Mouse (Mus musculus): Measurements from ENCODE around the gene Dph5.
"Not testable (repeated sequence)": the region's sequence is repeated elsewhere in the genome, so short reads cannot be mapped to it uniquely, and the experiment has no call there.

The Dph5 gene

DNA sequence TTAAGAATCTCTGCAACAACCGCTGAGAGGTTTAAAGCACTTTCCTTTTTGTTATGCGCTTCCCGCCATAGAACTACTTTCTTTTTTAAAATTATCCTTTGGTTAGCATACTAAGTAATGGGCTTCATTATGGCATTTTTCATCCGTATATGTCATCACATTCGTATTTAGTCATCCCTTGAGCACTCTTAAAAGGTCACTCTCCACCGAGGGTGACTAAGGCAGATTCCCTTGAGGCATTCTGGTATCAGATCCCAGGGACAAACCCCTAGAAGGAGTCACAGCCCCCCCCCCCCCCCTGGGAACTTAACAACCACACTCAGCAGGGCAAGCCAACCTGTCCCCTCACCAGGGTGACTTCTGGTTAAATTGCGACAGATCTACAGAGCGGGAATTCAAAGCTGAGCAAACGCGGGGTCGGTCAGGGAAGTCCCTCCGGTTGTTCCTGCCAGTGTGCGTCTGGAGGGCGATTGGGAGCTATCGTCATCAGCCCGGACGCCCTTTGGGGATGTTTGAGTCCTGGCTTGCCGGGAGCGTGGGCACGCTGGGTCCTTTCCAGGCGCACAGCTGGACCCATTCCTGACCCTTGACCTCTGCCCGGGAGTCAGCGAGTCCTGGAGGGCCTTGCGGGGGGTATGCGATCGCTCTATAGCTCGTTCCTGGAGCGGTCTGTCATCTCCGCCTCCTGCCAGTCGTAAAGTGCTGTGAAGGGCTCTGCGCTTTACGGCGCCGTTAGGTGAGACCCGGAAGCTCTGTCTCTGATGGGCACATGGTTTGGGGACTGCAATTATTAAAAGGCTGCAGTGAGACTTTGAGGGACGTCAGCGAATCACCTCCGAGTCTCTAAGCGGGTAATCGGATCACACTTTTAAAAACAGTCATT is at the start of gene Dph5:
TSS of gene Dph5 (plus strand) at position 411 of the 883 bp plus-strand sequence.
- DNase-seq (ENCODE audit: low read depth in 2 of 2, low spot score in 2 of 2), result peak; percentile 71 to 90

GRCm38 (mm10) chr3:115844566-115844965 is 43.1 kb upstream of the Dph5 start:
- DNase-seq (ENCODE audit: low read depth in 2 of 2, low spot score in 2 of 2), result no peak

- DNase-seq (ENCODE audit: low read depth in 2 of 2, low spot score in 2 of 2), result no peak
Measured at GRCm38 (mm10) chr3:115845032-115845618, 42.5 kb upstream of the Dph5 start.

DNA sequence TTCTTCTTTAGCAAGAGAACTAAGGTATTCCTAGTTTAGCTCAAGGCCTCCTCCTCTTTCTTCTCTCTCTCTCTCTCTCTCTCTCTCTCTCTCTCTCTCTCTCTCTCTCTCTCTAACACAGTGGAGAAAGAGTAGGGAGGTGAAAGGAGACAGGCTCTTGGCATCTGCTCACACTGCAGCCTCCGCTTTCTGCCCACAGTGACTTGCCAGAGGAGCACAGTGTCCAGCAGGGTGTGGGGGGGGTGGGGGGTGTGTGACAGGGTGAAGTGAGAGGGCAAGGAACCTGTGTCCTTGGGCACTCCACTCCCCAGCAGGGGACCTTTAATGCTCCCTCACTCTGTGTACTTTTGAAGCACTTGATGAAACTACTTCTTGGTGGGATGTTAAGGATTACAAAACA is 41.9 kb upstream of the Dph5 start:
- DNase-seq (ENCODE audit: low read depth in 2 of 2, low spot score in 2 of 2), result no peak

DNA sequence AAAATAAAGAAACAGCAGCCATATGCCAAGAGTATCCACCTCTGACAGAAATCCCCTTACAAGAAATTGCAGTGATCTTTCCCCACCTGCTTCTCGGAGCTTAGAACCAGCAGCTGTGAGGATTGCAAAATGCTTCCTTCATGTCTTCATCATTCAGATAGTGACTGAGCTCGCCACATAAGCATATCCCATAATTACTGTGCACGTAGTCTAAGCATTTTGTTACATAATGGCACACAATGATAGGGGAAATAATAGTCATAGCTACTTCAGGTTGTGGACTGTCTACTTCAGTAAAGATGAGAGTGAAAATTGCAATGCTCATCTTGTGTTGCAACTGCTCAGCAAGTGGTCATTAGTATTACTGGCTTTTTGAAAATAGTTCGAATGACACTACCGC is 41.5 kb upstream of the Dph5 start:
- no peak for DNase-seq (ENCODE audit: low read depth in 2 of 2, low spot score in 2 of 2)

DNA sequence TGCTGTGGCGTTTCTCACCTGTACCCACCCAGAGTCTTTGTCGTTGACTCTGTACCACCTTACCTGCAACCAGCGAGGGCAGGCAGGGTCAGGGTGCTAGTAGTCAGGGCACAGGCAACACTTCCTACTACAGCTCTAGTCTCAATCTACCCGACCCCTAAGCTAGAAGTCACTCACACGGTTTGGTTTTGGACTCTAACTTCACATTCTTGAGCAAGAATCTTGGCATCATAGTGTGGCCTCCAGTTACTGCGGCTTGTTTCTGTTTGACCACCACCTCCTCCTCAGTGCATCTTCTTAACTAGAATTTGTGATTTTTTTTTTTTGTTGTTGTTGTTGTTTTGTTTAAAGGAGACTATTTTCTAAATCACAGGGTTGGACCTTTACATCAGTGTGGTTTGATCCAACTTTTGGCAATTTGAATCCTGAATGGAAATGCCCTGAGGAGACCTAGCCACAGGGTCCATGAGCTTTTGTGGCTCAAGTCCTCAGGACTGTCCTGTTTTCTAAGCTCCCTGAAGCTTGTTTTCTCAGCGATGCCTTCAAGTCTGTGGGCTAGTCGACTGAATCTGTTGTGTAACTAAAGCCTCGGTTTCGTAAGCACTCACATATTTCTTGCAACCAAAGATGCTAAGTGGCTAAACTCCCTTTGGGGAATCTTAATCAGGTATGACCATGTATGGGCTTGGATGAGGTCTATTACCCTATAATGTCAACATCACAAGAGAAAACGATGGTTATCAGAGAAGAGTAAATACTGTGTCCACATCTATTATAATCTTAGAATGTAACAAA is 38.8 kb upstream of the Dph5 start:
- no peak for DNase-seq (ENCODE audit: low read depth in 2 of 2, low spot score in 2 of 2)

GRCm38 (mm10) chr3:115850946-115851345 is 36.7 kb upstream of the Dph5 start:
- DNase-seq (ENCODE audit: low read depth in 2 of 2, low spot score in 2 of 2), result no peak

DNA sequence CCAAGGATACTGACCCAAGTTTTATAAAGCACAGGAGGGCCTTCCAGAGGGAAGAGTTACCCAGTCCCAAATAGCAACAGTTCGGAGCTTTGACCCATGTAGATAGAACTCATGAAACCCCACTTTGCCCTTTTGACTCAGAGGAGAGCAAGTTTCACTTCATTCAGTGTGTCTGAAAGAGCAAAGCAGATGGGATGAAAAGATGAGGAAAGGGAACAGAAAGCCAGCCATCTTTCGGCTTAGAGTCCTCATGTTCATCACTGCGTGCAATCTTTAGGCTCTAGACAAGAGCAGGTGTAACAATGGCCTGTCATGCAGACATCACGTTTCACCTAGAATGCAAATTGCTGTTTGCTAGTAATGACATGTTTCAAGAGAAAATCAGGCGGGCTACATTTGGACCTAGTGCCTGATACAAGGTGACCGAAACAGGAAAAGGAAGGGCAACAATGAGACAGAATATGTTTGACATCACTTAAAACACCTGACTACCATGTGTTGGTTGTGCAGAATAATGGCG is 32.9 kb upstream of the Dph5 start:
- DNase-seq (ENCODE audit: low read depth in 2 of 2, low spot score in 2 of 2), result no peak

- DNase-seq (ENCODE audit: low read depth in 2 of 2, low spot score in 2 of 2), result no peak
Measured at GRCm38 (mm10) chr3:115855576-115855975, 32.1 kb upstream of the Dph5 start.

GRCm38 (mm10) chr3:115856484-115857022 is 31.1 kb upstream of the Dph5 start:
- DNase-seq (ENCODE audit: low read depth in 2 of 2, low spot score in 2 of 2), result no peak

- DNase-seq (ENCODE audit: low read depth in 2 of 2, low spot score in 2 of 2), result no peak
Measured at GRCm38 (mm10) chr3:115857436-115857835, 30.2 kb upstream of the Dph5 start.

DNA sequence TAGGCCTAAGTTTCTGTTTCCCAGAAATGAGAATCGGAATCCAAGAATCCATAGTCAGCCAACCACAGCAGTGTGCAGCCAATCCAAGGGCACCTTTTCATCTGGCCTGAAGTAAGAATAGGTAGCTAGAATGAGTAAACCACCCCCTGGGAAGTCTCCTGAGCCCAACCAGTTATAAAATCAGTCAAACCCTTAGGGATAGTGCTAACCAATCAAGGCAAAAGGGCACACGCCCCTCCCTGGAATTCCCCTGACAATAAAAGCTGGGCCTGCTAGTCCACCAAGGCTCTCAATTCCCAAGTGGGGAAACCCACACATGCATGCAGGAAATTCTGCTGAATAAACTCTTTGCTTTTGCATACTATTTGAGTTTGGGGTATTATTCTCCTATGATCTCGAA is 28.8 kb upstream of the Dph5 start:
- DNase-seq (ENCODE audit: low read depth in 2 of 2, low spot score in 2 of 2), result no peak

- not testable (repeated sequence) for DNase-seq (ENCODE audit: low read depth in 2 of 2, low spot score in 2 of 2)
Measured at GRCm38 (mm10) chr3:115860780-115861179, 26.9 kb upstream of the Dph5 start.

DNA sequence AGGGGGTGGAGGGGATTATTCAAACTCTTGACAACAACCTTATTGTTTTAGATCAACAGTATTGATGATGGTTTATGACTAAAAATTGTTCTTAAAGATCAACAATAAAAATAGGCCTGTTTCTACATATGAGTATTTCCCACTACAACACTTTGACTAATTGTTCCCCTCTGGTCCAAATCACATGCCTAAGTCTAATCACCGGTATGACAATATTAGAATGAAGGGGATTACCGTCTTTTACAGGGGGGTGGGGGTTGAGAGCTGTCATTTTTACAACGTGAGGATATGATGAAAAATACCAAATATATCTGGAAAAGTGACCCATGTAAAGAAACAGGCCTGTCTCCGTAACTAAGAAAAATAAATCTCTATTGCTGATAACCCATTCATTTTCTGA is 24.1 kb upstream of the Dph5 start:
- no peak for DNase-seq (ENCODE audit: low read depth in 2 of 2, low spot score in 2 of 2)

GRCm38 (mm10) chr3:115867150-115867549 is 20.5 kb upstream of the Dph5 start:
- no peak for DNase-seq (ENCODE audit: low read depth in 2 of 2, low spot score in 2 of 2)

DNA sequence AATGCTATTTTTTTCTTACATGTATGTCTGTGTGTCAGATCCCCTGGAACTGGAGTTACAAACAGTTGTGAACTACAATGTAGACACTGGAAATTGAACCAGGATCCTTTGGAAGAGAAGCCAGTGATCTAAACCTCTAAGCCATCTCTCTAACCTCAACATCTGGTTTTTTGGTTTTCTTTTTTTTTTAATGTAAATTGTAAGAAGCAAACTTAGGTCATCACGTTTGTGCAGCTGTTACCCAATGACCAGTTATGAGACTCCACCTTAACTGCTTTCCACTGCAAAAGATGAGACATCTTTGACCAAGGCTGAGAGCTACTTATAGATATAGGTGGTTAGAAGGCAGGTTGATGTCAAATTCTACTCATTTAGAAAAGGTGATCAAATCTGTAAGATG is 19.7 kb upstream of the Dph5 start:
- DNase-seq (ENCODE audit: low read depth in 2 of 2, low spot score in 2 of 2), result no peak

GRCm38 (mm10) chr3:115869360-115869759 is 18.3 kb upstream of the Dph5 start:
- DNase-seq (ENCODE audit: low read depth in 2 of 2, low spot score in 2 of 2), result no peak

DNA sequence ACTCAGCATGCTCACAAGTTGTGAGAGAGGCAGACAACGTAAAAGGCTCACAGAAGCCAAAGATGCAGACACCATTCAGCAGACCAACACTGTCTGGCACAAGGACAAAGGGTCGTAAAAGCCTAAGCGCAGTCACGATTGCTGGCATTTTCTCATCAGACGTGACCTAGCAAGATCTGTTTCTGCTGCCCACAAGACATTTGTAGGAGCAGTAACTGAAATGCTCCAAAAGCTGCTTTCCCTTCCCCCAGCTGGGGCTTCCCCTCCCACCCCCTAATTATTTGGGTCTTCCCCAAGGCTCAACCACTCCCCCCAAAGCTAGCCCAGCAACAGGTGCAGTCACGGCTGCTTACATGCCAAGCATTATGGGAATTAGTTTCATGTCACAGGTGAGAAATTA is 12.1 kb upstream of the Dph5 start:
- no peak for DNase-seq (ENCODE audit: low read depth in 2 of 2, low spot score in 2 of 2)

GRCm38 (mm10) chr3:115877133-115877532 is 10.5 kb upstream of the Dph5 start:
- DNase-seq (ENCODE audit: low read depth in 2 of 2, low spot score in 2 of 2), result no peak

- DNase-seq (ENCODE audit: low read depth in 2 of 2, low spot score in 2 of 2), result no peak
Measured at GRCm38 (mm10) chr3:115884086-115884485, 3.6 kb upstream of the Dph5 start.
